ENCODE assay signal across 16 mouse cellular contexts in genomic region chr1:141464576-141464975, GRCm38 (mm10).
"Had no signal": no experiment of that assay in that cellular context is flagged by ENCODE, and none has a peak within 500 bp of the region (broad histone marks: within the 10 kb centered on the region; RNA-seq: fewer than 3 reads in every experiment).

No protein-coding gene starts in this region.

- H3K4me3 ChIP-seq: layer of hippocampus, adult 2 months; limb, embryonic 13.5 days; midbrain, embryonic 15.5 days; neural tube, embryonic 13.5 days had no signal

- H3K9me3 ChIP-seq: limb, embryonic 13.5 days; midbrain, embryonic 15.5 days; neural tube, embryonic 13.5 days had no signal

- H3K36me3 ChIP-seq: limb, embryonic 13.5 days; midbrain, embryonic 15.5 days; neural tube, embryonic 13.5 days had no signal

- H3K9ac ChIP-seq: limb, embryonic 13.5 days; liver, embryonic 14.5 days; midbrain, embryonic 15.5 days; neural tube, embryonic 13.5 days had no signal

- H3K4me2 ChIP-seq: limb, embryonic 13.5 days; midbrain, embryonic 11.5 days; midbrain, embryonic 15.5 days; neural tube, embryonic 13.5 days had no signal

- H3K27ac ChIP-seq: kidney, postnatal 0 days; layer of hippocampus, adult 2 months; limb, embryonic 13.5 days; liver, embryonic 14.5 days; midbrain, embryonic 15.5 days; neural tube, embryonic 13.5 days had no signal

- H3K4me1 ChIP-seq: limb, embryonic 13.5 days; midbrain, embryonic 15.5 days; neural tube, embryonic 13.5 days had no signal

- DNase-seq: kidney, postnatal 4 days; left cerebral cortex, postnatal 4 days; lung, adult 18-20 months; lung, postnatal 36 days; retina, postnatal 1 day; right cerebral cortex, postnatal 4 days; spleen, adult 18-20 months; thymus, adult 18-20 months; thymus, postnatal 14 days had no signal

- ATAC-seq: midbrain, embryonic 15.5 days had no signal

- H3K27me3 ChIP-seq: limb, embryonic 13.5 days; midbrain, embryonic 15.5 days; neural tube, embryonic 13.5 days had no signal
